Mouse (Mus musculus): Measurements from ENCODE around the gene B9d2. TPM values are rescaled to one million over a fixed set of nuclear protein-coding genes. Genes with fewer than 3 reads are reported as not detected.
A peak's percentile ranks its signal among the peaks of the same experiment; 100 is the strongest.

The B9d2 gene
- polyA plus RNA-seq, 1 experiment from 2014 or later: 24.5 TPM

- peak within 1 kb of the TSS; percentile 42 for H3K4me3 ChIP-seq
- peaks cover 25% of the 10 kb centered on the region for H3K4me1 ChIP-seq (replicated peaks)
- ATAC-seq (replicated peaks; ENCODE audit: insufficient number of reproducible peaks, insufficient read depth, low FRiP score, low read depth): no peak
- H3K9me3 ChIP-seq (replicated peaks): no peaks in the 10 kb centered on the region
- peak within 1 kb of the TSS; percentile 63 for H3K4me2 ChIP-seq
- H3K27ac ChIP-seq: no peak within 1 kb of the TSS
- H3K36me3 ChIP-seq: no peaks in the 10 kb centered on the region
- H3K27me3 ChIP-seq: peaks cover 28% of the 10 kb centered on the region
- H3K9ac ChIP-seq: peak within 1 kb of the TSS; percentile 39
- 4% methylated on average over 29 of the region's 29 CpGs for WGBS
Observed at GRCm38 (mm10) chr7:25674719-25675300, 5.8 kb upstream of the B9d2 start, which contains the start of gene Tmem91. Tmem91 (minus strand) TSS chr7:25675166.

DNA sequence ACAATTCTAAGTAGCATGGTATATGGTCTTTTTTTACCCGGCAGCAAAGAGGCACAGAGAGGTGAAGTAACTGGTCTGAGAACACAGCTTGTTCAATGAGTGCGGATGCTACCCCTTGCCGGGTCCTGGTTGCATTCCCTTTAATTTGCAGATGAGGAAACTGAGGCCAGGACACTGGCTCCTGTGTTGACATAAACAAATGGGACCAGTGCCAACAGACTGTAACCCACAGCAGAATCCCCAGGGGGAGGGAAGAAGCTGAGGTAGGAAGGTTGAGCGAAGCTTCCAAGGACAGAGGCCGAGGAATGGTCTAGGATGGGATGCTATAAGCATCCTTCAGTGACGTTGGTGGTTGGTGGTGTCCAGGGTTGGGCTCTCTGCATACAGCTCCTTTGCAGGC lies 5.2 kb upstream of the B9d2 start:
- H3K27ac ChIP-seq: no peak overlapping the region
- peak overlapping the region; percentile 63; the same call in 1 of the 2 replicates for H3K4me2 ChIP-seq
- no peaks in the 10 kb centered on the region for H3K9me3 ChIP-seq (replicated peaks)
- H3K4me3 ChIP-seq: peak overlapping the region; percentile 42; the same call in 1 of the 2 replicates
- 43% methylated on average over 6 of the region's 6 CpGs for WGBS
- H3K27me3 ChIP-seq: peaks cover 28% of the 10 kb centered on the region
- ATAC-seq (replicated peaks; ENCODE audit: insufficient number of reproducible peaks, insufficient read depth, low FRiP score, low read depth): no peak
- H3K9ac ChIP-seq: no peak overlapping the region
- peaks cover 31% of the 10 kb centered on the region for H3K4me1 ChIP-seq (replicated peaks)
- no peaks in the 10 kb centered on the region for H3K36me3 ChIP-seq

DNA sequence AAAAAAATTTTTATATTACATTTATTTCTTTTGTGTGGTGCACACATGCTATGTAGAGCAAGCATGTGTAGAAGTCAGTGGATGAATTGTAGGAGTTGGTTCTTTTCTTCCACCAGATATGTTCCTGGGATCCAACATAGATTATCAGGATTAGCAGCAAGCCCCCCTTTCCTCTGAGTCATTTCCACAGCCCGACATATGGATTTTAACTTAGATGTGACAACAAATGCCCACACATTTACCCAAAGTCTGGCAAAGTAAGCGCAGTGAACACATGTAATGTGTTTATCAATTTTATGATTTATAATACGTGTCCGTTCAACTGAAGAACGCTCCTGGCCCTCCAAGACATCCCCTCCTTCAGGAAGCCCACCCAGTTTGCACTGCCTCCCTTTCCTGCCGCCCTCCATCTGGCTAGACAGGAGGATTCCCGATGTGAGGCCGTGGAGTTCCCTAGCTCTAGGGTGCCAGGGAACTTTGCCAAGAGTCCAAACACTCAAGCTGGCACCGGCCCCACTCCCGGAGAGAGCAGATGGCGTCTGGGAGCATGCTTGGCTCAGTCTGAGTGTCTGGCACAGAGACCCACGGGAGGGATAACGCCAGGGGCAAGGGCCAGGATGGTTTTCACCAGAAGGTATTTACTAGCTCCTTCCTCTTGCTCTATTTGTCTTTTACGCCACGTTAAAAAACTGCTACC lies 4.3 kb upstream of the B9d2 start:
- Histone ChIP-seq H3K27ac (peak overlapping the region; percentile 44), H3K4me1 (replicated peaks) (peaks cover 33% of the 10 kb centered on the region), H3K4me3 (no peak overlapping the region), H3K27me3 (peaks cover 28% of the 10 kb centered on the region), H3K36me3 (no peaks in the 10 kb centered on the region), H3K9ac (no peak overlapping the region), H3K4me2 (no peak overlapping the region), H3K9me3 (replicated peaks) (no peaks in the 10 kb centered on the region)
- ATAC-seq (replicated peaks; ENCODE audit: insufficient number of reproducible peaks, insufficient read depth, low FRiP score, low read depth): 0 out of 2 replicates have a peak, but pooled peaks have one; percentile 6
- WGBS: 37% methylated on average over 15 of the region's 15 CpGs

DNA sequence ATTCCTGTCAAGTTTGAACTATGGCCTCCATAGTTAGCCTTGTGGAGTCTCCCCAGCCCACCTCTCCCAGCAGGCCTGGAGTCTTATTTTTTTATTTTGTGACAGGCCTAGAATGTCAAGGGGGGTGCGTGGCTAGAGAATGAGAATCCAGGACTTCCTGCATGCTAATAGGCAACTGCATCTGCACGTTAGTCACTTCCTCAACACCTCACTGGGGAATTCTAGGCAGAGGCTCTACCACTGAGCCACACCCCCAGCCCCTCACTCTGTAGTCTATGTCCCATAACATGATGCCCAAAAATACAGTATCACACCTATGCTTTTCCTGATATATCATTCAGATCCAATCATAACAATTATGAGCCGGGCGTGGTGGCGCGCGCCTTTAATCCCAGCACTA lies 3.6 kb upstream of the B9d2 start:
- WGBS: 87% methylated on average over 7 of the region's 7 CpGs
- peaks cover 28% of the 10 kb centered on the region for H3K27me3 ChIP-seq
- H3K4me2 ChIP-seq: no peak overlapping the region
- H3K4me1 ChIP-seq (replicated peaks): peaks cover 38% of the 10 kb centered on the region
- ATAC-seq (replicated peaks; ENCODE audit: insufficient number of reproducible peaks, insufficient read depth, low FRiP score, low read depth): no peak
- no peak overlapping the region for H3K9ac ChIP-seq
- no peaks in the 10 kb centered on the region for H3K9me3 ChIP-seq (replicated peaks)
- H3K4me3 ChIP-seq: no peak overlapping the region
- no peaks in the 10 kb centered on the region for H3K36me3 ChIP-seq
- peak overlapping the region; percentile 44 for H3K27ac ChIP-seq

DNA sequence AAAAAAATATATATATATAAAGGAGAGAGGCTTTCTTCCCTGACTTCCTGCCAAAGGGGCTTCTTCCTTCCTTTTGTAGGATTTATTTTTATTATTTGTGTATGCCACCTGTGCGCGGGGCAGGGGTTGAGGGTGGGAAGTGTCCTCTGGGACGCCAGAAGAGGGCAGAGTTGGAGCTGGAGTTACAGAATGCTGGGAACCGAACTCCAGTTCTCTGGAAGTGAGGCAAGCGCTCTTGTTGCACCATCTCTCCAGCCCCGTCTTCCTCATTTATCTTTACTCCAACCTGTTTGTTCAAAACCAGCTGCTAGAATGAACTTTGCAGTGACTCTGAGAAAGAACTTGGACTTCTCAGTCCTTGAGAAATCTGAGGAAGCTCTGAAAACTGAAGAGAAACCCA lies 609 bp upstream of the B9d2 start:
- no peak for ATAC-seq (replicated peaks; ENCODE audit: insufficient number of reproducible peaks, insufficient read depth, low FRiP score, low read depth)
- peak overlapping the region; percentile 74 for H3K9ac ChIP-seq
- WGBS: 4% methylated on average over 6 of the region's 6 CpGs

DNA sequence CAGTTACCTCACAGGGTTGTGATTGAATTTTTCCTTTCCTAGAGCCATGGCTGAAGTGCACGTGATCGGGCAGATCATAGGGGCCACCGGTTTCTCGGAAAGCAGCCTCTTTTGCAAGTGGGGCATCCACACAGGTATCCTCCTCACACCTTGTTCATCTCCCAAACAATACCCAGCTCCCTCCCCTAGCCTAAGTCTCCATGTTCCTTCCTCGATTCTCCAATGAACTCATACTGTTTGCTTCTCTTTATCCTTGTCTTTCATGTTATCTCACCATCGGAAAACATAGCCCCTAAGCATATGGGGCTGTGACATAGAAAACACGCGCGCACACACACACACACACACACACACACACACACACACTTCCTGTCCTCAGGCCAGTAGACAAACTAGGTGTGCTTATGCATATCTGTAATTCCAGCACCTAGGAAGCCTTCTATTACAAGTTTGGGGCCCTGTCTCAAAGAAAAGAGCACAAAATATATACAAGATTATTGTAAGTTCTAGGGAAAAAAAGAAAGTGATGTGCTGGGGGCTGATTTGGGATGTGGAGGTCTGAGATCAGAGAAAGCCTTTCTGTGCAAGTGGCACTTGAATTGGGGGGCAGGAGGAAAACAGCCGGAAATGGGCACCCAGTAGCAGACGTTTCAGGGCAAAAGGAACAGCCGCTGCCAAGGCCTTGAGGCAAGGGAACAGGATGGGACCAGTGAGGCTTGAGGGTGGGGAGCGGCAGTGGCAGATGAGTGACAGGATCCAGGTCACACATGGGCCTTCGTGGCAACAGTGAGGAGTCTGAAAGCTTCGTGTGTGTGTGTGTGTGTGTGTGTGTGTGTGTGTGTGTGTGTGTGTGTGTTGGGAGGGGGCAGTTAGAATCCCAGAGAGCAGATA lies 1.0 kb downstream of the B9d2 start:
- WGBS: 48% methylated on average over 15 of the region's 15 CpGs
- H3K36me3 ChIP-seq: no peaks in the 10 kb centered on the region
- peak overlapping the region; percentile 96 for H3K27ac ChIP-seq

More for the DNA sequence above, 609 bp upstream of the B9d2 start:
- H3K27me3 ChIP-seq: peaks cover 8% of the 10 kb centered on the region
- H3K4me1 ChIP-seq (replicated peaks): peaks cover 36% of the 10 kb centered on the region
- H3K36me3 ChIP-seq: no peaks in the 10 kb centered on the region
- H3K9me3 ChIP-seq (replicated peaks): no peaks in the 10 kb centered on the region
- H3K4me3 ChIP-seq: peak overlapping the region; percentile 90
- H3K27ac ChIP-seq: peak overlapping the region; percentile 96
- H3K4me2 ChIP-seq: peak overlapping the region; percentile 66

DNA sequence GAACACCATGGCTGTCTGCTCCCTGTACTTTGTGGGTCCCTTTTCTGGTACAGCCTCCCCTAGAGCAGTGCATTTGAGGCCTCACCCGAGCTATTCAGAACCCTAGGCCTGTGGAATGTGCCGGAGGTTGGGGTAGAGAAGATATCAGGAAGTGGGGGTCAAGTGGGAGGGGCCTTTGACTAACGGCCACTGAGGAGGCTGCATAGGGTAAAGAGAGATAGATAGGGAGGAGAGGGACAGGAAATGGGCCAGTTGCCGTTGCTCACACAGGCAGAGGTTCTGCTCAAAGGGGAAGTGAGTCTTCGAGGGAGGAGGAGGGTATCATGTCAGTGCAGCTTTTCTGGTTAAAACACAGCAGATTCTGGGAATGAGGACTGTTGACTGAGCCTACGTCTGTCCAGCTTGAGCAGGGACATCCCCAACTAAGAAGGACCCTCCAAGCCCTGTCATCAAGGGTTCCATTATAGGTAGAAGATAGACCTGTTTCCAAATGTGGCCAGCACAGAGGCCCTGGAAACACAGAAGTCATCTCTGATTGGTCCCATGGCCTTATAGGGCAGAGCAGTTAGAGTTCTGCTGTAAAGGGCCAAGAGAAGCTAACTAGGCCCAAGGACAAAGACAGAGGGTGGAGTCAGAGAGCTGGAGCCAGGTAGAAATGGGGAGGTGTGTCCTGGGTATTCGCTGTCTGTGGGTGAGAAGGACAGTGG lies 3.0 kb downstream of the B9d2 start:
- H3K36me3 ChIP-seq: no peaks in the 10 kb centered on the region
- ATAC-seq (replicated peaks; ENCODE audit: insufficient number of reproducible peaks, insufficient read depth, low FRiP score, low read depth): no peak
- H3K27me3 ChIP-seq: no peaks in the 10 kb centered on the region
- no peak overlapping the region for H3K4me2 ChIP-seq
- H3K4me3 ChIP-seq: no peak overlapping the region
- no peak overlapping the region for H3K9ac ChIP-seq
- H3K27ac ChIP-seq: peak overlapping the region; percentile 33; the same call in 1 of the 2 replicates
- peaks cover 44% of the 10 kb centered on the region for H3K4me1 ChIP-seq (replicated peaks)
- WGBS: 44% methylated on average over 7 of the region's 7 CpGs
- H3K9me3 ChIP-seq (replicated peaks): no peaks in the 10 kb centered on the region

More for the DNA sequence above, 1.0 kb downstream of the B9d2 start:
- no peaks in the 10 kb centered on the region for H3K9me3 ChIP-seq (replicated peaks)
- no peaks in the 10 kb centered on the region for H3K27me3 ChIP-seq
- H3K4me2 ChIP-seq: peak overlapping the region; percentile 66
- ATAC-seq (replicated peaks; ENCODE audit: insufficient number of reproducible peaks, insufficient read depth, low FRiP score, low read depth): no peak
- H3K9ac ChIP-seq: no peak overlapping the region
- peak overlapping the region; percentile 90 for H3K4me3 ChIP-seq
- H3K4me1 ChIP-seq (replicated peaks): peaks cover 33% of the 10 kb centered on the region

GRCm38 (mm10) chr7:25684659-25685058 lies 4.1 kb downstream of the B9d2 start:
- Histone ChIP-seq H3K4me3 (no peak overlapping the region), H3K36me3 (no peaks in the 10 kb centered on the region), H3K9me3 (replicated peaks) (no peaks in the 10 kb centered on the region), H3K4me2 (no peak overlapping the region), H3K4me1 (replicated peaks) (peaks cover 51% of the 10 kb centered on the region), H3K27ac (no peak overlapping the region), H3K27me3 (peaks cover 4% of the 10 kb centered on the region; the same call in 1 of the 2 replicates), H3K9ac (no peak overlapping the region)
- no peak for ATAC-seq (replicated peaks; ENCODE audit: insufficient number of reproducible peaks, insufficient read depth, low FRiP score, low read depth)
- 81% methylated on average over 6 of the region's 6 CpGs for WGBS

GRCm38 (mm10) chr7:25685926-25686470 lies 5.4 kb downstream of the B9d2 start:
- H3K27me3 ChIP-seq: peaks cover 11% of the 10 kb centered on the region; the same call in 1 of the 2 replicates
- ATAC-seq (replicated peaks; ENCODE audit: insufficient number of reproducible peaks, insufficient read depth, low FRiP score, low read depth): no peak
- no peaks in the 10 kb centered on the region for H3K36me3 ChIP-seq
- peaks cover 47% of the 10 kb centered on the region for H3K4me1 ChIP-seq (replicated peaks)
- H3K4me3 ChIP-seq: peak overlapping the region; percentile 77
- H3K27ac ChIP-seq: peak overlapping the region; percentile 89; the same call in 1 of the 2 replicates
- H3K9me3 ChIP-seq (replicated peaks): no peaks in the 10 kb centered on the region
- 0 out of 2 replicates have a peak overlapping the region, but pooled peaks have one; percentile 81 for H3K9ac ChIP-seq
- WGBS: 74% methylated on average over 21 of the region's 21 CpGs
- peak overlapping the region; percentile 88 for H3K4me2 ChIP-seq

- Histone ChIP-seq H3K9me3 (replicated peaks) (no peaks in the 10 kb centered on the region), H3K4me3 (peak within 1 kb of the TSS; percentile 77), H3K9ac (peak within 1 kb of the TSS; percentile 81), H3K27ac (peak within 1 kb of the TSS; percentile 89), H3K27me3 (peaks cover 11% of the 10 kb centered on the region; the same call in 1 of the 2 replicates), H3K36me3 (no peaks in the 10 kb centered on the region), H3K4me2 (peak within 1 kb of the TSS; percentile 88), H3K4me1 (replicated peaks) (peaks cover 38% of the 10 kb centered on the region)
- WGBS: under 1% methylated on average over 47 of the region's 69 CpGs
- ATAC-seq (replicated peaks; ENCODE audit: insufficient number of reproducible peaks, insufficient read depth, low FRiP score, low read depth): peak; percentile 56
Observed at GRCm38 (mm10) chr7:25686680-25687531, 6.3 kb downstream of the B9d2 start, which contains the start of gene Tgfb1. Tgfb1 (plus strand) TSS chr7:25687002.

Data from heart, embryonic 15.5 days (tissue).